Mouse (Mus musculus): Measurements from ENCODE around the gene Gm3893.
"Not testable (repeated sequence)": the region's sequence is repeated elsewhere in the genome, so short reads cannot be mapped to it uniquely, and the experiment has no call there.

Gm3893 gene

DNA sequence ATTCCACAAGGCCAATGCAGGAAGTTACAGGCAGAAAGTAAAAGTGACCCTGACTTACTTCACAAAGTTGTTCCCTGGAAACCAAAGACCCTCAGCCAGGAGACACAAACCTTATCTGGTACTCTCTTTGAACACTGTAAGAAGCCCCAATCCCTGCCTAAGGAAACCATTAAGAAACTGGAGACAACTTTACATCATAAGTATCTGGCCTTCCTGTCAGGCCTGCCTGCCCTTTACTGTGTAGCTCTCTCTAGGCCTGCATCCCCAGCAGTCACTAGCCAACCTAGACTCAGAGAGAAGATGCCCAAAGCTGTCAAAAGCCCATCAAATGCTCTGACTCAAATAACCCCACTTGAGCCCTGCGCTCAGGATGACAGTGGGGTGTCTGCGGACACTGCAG is at the start of gene Gm3893:
Gene Gm3893 (plus strand): TSS at position 301 of the 400 bp plus-strand sequence.
- not testable (repeated sequence) for DNase-seq

DNA sequence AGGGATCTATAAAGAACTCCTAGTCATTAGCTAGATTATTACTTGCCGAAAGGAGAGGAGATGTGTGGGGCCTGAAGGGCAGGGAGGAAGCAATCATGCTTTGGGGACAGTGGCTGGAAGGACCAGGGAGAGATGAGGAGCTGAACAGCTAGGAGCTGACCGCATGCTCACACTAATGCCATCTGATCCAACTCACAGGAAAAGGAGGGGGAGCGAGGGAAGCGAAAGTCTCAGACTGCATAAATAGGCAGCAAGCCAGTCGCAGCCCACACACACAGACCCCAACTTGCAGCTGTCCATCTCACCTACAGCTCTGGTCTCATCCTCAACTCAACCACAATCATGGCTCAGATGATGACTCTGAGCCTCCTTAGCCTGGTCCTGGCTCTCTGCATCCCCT is 23.5 kb downstream of the Gm3893 start, which contains the start of gene Gm13304:
Gene Gm13304 (plus strand): TSS at position 301 of the 400 bp plus-strand sequence.
- not testable (repeated sequence) for DNase-seq
